Mouse (Mus musculus) neural tube, embryonic 10.5 days (tissue): Measurements from ENCODE around the gene Gm28961.
"Not testable (repeated sequence)": the region's sequence is repeated elsewhere in the genome, so short reads cannot be mapped to it uniquely, and the experiment has no call there.

ENCODE experiments used
- DNase-seq: peaks from one replicate; pipeline ENCODE4 v3.0.0-alpha.2; 2017; ENCODE audit warnings: low spot score; ENCODE audit errors: extremely low spot score

Gene Gm28961

DNA sequence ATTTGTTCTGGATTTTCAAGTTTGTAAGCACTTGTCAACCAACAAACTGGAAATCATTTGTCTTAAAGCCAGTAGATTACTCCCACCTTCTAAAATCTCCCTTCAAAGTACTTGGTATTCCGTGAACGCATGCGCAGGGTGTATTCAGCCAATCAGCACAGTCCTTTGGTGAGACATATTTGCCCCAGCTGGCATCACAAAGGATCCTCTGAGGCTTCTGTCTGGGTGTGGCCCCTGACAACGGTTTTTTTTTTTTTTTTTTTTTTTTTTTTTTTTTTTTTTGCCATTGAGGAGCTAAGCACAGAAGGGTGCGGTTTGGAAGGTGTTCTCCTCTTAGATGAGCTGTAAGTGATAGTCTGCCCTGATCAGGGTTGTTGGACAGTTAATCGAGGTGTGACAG lies at the start of gene Gm28961:
Gene Gm28961, plus strand, starts transcription at position 301 of the 400 bp plus-strand sequence.
- not testable (repeated sequence) for DNase-seq
